Mouse (Mus musculus): ENCODE measurements at regions not wholly inside any gene's neighbourhood (a gene's known extent, or its start where the extent isn't known, plus 50 kb on each side); places are given as distances from the start of the nearest gene placed in this dataset.
A peak's percentile ranks its signal among the peaks of the same experiment; 100 is the strongest.

DNA sequence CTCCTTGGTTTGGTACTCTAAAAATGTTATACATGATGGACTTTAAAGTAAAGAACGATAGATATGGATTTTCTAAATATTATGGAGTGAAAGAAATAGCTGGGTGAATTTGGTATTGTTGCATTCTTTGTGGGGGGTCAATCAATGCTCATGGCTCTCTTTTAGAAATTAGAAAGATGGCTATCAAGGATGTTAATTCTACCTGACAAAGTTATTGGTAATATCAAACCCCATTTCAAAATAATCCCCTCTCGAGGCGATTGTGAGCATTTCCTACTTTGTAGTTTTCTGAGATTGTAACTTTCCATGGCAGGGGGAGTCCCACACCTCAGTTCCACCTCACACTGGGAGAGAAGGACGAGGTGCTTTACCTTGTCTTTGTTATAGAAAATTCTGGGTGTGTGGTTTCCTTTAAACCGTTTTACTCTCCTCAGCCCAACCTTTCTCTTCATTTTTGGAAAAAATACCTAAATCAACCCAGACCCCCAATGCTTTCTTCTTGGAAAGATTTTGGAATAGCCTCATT lies 421.3 kb upstream of the Ubash3b start:
- Histone ChIP-seq H3K4me1 (ENCODE audit: control insufficient read depth, insufficient read depth, low read length) (peaks cover 7% of the 10 kb centered on the region), H3K27ac (ENCODE audit: insufficient read depth, low read depth, low read length) (peak overlapping the region; percentile 55; the same call in 1 of the 2 replicates), H3K4me3 (ENCODE audit: insufficient read depth, low read depth, low read length) (no peak overlapping the region)
- WGBS, result 28% methylated on average over 5 of the region's 5 CpGs
- TF ChIP-seq CTCF (IDR thresholded peaks at IDR 0.05; ENCODE audit: insufficient read depth, low read depth, low read length) (no peak), POLR2A (IDR thresholded peaks at IDR 0.05; ENCODE audit: insufficient read depth, low read depth, low read length) (no peak)

- WGBS, result 25% methylated on average over 8 of the region's 8 CpGs
- no peak for TF ChIP-seq CTCF (IDR thresholded peaks at IDR 0.05; ENCODE audit: insufficient read depth, low read depth, low read length)
- no peak for TF ChIP-seq POLR2A (IDR thresholded peaks at IDR 0.05; ENCODE audit: insufficient read depth, low read depth, low read length)
- Histone ChIP-seq H3K4me1 (ENCODE audit: control insufficient read depth, insufficient read depth, low read length) (peaks cover 5% of the 10 kb centered on the region), H3K4me3 (ENCODE audit: insufficient read depth, low read depth, low read length) (peak overlapping the region; percentile 45; the same call in 1 of the 2 replicates), H3K27ac (ENCODE audit: insufficient read depth, low read depth, low read length) (peak overlapping the region; percentile 62; the same call in 1 of the 2 replicates)
Measured at GRCm38 (mm10) chr9:41582171-41582570, 420.7 kb upstream of the Ubash3b start.

DNA sequence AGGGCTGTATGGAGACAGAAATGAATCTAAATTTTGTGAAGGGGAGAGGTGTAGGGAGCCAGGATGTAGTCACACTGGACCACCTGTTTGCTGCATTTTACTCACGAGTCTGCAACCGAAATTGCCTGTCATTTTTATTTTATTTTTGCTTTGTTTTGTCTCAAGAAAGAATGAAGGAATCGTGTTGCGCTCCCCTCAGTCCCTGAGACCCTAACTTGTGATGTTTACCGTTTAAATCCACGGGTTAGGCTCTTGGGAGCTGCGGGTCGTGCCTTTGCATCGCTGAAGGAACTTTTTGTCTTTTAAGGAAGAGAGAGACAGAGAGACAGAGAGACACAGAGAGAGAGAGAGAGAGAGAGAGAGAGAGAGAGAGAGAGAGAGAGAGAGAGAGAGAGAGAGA lies 420.2 kb upstream of the Ubash3b start:
- peak overlapping the region; percentile 62 for H3K27ac ChIP-seq (ENCODE audit: insufficient read depth, low read depth, low read length)
- WGBS, result 20% methylated on average over 9 of the region's 9 CpGs
- no peak for TF ChIP-seq POLR2A (IDR thresholded peaks at IDR 0.05; ENCODE audit: insufficient read depth, low read depth, low read length)
- TF ChIP-seq CTCF (IDR thresholded peaks at IDR 0.05; ENCODE audit: insufficient read depth, low read depth, low read length), result no peak
- H3K4me1 ChIP-seq (ENCODE audit: control insufficient read depth, insufficient read depth, low read length), result peaks cover 5% of the 10 kb centered on the region
- H3K4me3 ChIP-seq (ENCODE audit: insufficient read depth, low read depth, low read length), result peak overlapping the region; percentile 45

DNA sequence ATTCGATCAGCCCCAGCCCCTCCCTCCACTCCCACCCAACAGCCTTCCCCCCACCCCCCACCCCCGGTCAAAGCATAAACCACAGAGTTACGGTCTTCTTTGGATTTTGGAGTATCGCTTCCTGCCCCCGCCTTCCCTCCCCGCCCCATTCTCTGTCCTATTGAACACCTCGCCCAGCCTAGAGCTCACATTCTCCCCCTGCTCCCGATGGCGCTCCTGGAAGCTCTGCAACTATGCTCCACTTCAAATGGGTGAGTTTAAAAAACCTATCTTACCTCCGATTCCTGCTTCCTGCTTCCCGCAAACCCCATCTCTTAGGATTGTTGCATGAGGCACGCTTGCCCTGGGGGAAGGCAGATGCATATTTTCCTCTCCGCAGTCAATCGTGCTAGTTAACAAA lies 419.7 kb upstream of the Ubash3b start:
- H3K4me1 ChIP-seq (ENCODE audit: control insufficient read depth, insufficient read depth, low read length), result peaks cover 5% of the 10 kb centered on the region
- peak overlapping the region; percentile 85 for H3K27ac ChIP-seq (ENCODE audit: insufficient read depth, low read depth, low read length)
- peak overlapping the region; percentile 62 for H3K4me3 ChIP-seq (ENCODE audit: insufficient read depth, low read depth, low read length)
- no peak for TF ChIP-seq POLR2A (IDR thresholded peaks at IDR 0.05; ENCODE audit: insufficient read depth, low read depth, low read length)
- TF ChIP-seq CTCF (IDR thresholded peaks at IDR 0.05; ENCODE audit: insufficient read depth, low read depth, low read length), result no peak
- WGBS, result under 1% methylated on average over 14 of the region's 14 CpGs

DNA sequence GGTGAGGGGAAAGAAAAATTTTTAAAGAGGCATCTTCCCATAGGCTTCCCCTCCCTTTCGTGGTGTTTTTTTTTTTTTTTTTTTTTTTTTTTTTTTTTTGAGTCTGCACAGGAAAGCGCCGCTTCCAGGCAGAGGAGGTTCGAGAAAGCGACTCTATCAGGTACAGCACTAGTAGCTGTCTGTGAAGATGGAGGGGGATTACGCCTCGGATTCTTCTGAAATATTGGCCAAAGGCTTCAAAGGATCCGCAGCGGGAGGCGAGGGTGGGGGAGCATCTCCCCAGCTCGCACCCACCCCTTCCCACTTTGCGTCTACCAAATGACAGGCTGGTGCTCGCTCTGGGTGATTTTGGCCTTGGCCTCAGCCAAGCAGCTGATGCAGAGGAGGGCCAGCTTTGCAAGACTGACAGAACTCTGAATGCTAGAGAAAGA lies 419.1 kb upstream of the Ubash3b start:
- WGBS, result 2% methylated on average over 13 of the region's 13 CpGs
- 0 out of 2 replicates have a peak, but pooled peaks have one; percentile 4 for TF ChIP-seq POLR2A (IDR thresholded peaks at IDR 0.05; ENCODE audit: insufficient read depth, low read depth, low read length)
- TF ChIP-seq CTCF (IDR thresholded peaks at IDR 0.05; ENCODE audit: insufficient read depth, low read depth, low read length), result no peak
- peaks cover 8% of the 10 kb centered on the region for H3K4me1 ChIP-seq (ENCODE audit: control insufficient read depth, insufficient read depth, low read length)
- H3K27ac ChIP-seq (ENCODE audit: insufficient read depth, low read depth, low read length), result peak overlapping the region; percentile 81
- peak overlapping the region; percentile 66 for H3K4me3 ChIP-seq (ENCODE audit: insufficient read depth, low read depth, low read length)

- Histone ChIP-seq H3K27ac (ENCODE audit: insufficient read depth, low read depth, low read length) (peak overlapping the region; percentile 83), H3K4me3 (ENCODE audit: insufficient read depth, low read depth, low read length) (peak overlapping the region; percentile 36), H3K4me1 (ENCODE audit: control insufficient read depth, insufficient read depth, low read length) (peaks cover 8% of the 10 kb centered on the region)
- TF ChIP-seq POLR2A (IDR thresholded peaks at IDR 0.05; ENCODE audit: insufficient read depth, low read depth, low read length) (no peak), CTCF (IDR thresholded peaks at IDR 0.05; ENCODE audit: insufficient read depth, low read depth, low read length) (no peak)
- WGBS, result 24% methylated on average over 4 of the region's 4 CpGs
Measured at GRCm38 (mm10) chr9:41580067-41580466, 418.6 kb upstream of the Ubash3b start.

GRCm38 (mm10) chr9:41579107-41580014 lies 417.9 kb upstream of the Ubash3b start:
- peak overlapping the region; percentile 83 for H3K27ac ChIP-seq (ENCODE audit: insufficient read depth, low read depth, low read length)
- WGBS, result 44% methylated on average over 13 of the region's 13 CpGs
- peak overlapping the region; percentile 11 for H3K4me3 ChIP-seq (ENCODE audit: insufficient read depth, low read depth, low read length)
- peaks cover 8% of the 10 kb centered on the region for H3K4me1 ChIP-seq (ENCODE audit: control insufficient read depth, insufficient read depth, low read length)
- no peak for TF ChIP-seq CTCF (IDR thresholded peaks at IDR 0.05; ENCODE audit: insufficient read depth, low read depth, low read length)
- no peak for TF ChIP-seq POLR2A (IDR thresholded peaks at IDR 0.05; ENCODE audit: insufficient read depth, low read depth, low read length)

- Histone ChIP-seq H3K4me1 (ENCODE audit: control insufficient read depth, insufficient read depth, low read length) (peaks cover 8% of the 10 kb centered on the region), H3K27ac (ENCODE audit: insufficient read depth, low read depth, low read length) (0 out of 2 replicates have a peak overlapping the region, but pooled peaks have one; percentile 3), H3K4me3 (ENCODE audit: insufficient read depth, low read depth, low read length) (no peak overlapping the region; the same call in 1 of the 2 replicates)
- TF ChIP-seq POLR2A (IDR thresholded peaks at IDR 0.05; ENCODE audit: insufficient read depth, low read depth, low read length) (no peak), CTCF (IDR thresholded peaks at IDR 0.05; ENCODE audit: insufficient read depth, low read depth, low read length) (no peak)
- WGBS, result 49% methylated on average over 14 of the region's 14 CpGs
Measured at GRCm38 (mm10) chr9:41578221-41579106, 417.0 kb upstream of the Ubash3b start.
